Mouse (Mus musculus) myocyte (in vitro differentiated cells): ENCODE data around the gene 9930022D16Rik.

Source experiments
- CEBPB ChIP-seq: IDR thresholded peaks from 2 replicates; pipeline ENCODE4 v1.6.1; 2011; ENCODE audit warnings: mild to moderate bottlenecking, moderate library complexity; ENCODE audit not compliant: poor library complexity, insufficient read depth, severe bottlenecking
- E2F4 ChIP-seq: IDR thresholded peaks from one replicate; pipeline ENCODE4 v1.6.1; 2011; ENCODE audit warnings: mild to moderate bottlenecking, control low read depth, moderate library complexity; ENCODE audit not compliant: insufficient read depth
- MAX ChIP-seq: IDR thresholded peaks from one replicate; pipeline ENCODE4 v1.6.1; 2011; ENCODE audit warnings: low read depth, mild to moderate bottlenecking, control low read depth
- MYOG ChIP-seq, 3 experiments: IDR thresholded peaks; one replicate each; pipeline ENCODE4 v1.6.1; 2011; ENCODE audit warnings: control low read depth in 2 of 3, low read depth in 2 of 3, mild to moderate bottlenecking in 2 of 3; ENCODE audit not compliant: insufficient read length in 2 of 3, control insufficient read depth in 1 of 3, insufficient read depth in 1 of 3
- POLR2A ChIP-seq: IDR thresholded peaks from one replicate; pipeline ENCODE4 v1.6.1; 2011; ENCODE audit warnings: low read depth, mild to moderate bottlenecking, control low read depth, moderate library complexity; ENCODE audit not compliant: insufficient read length
- TCF12 ChIP-seq: IDR thresholded peaks from one replicate; pipeline ENCODE4 v1.6.1; 2011; ENCODE audit warnings: mild to moderate bottlenecking, control low read depth; ENCODE audit not compliant: poor library complexity, insufficient read depth, severe bottlenecking

- no peak for TF ChIP-seq POLR2A
- TF ChIP-seq E2F4, result no peak
- no peak for TF ChIP-seq MYOG (IDR thresholded peaks at IDR 0.05; ENCODE audit: control insufficient read depth in 1 of 3, insufficient read depth in 1 of 3, insufficient read length in 2 of 3, low read depth in 2 of 3)
- TF ChIP-seq TCF12, result no peak
- no peak for TF ChIP-seq CEBPB
- TF ChIP-seq MAX, result no peak
These were observed 30.9 kb downstream of the 9930022D16Rik start for GRCm38 (mm10) chr11:109444600-109444999.
